Mouse (Mus musculus) hindbrain, embryonic 11.5 days (tissue): ENCODE data around the gene Sept1. TPM values are rescaled to one million over a fixed set of nuclear protein-coding genes. Genes with fewer than 3 reads are reported as not detected.

ENCODE experiments used
- ATAC-seq: fragments of 200-750 bp; cut with Nextera tagmentation; 2 replicates; pipeline ENCODE4 v1.8.0; 2017; ENCODE audit warnings: mild to moderate bottlenecking, moderate TSS enrichment, moderate library complexity; ENCODE audit not compliant: low FRiP score
- DNase-seq: peaks from one replicate; pipeline ENCODE4 v3.0.0-alpha.2; 2015; ENCODE audit warnings: low spot score
- H3K27ac ChIP-seq: fragments of 300-500 bp; sonication (generic); 2 replicates; pipeline ENCODE4 v1.5.1; 2014; ENCODE audit warnings: mild to moderate bottlenecking, low read depth, low read length
- H3K27me3 ChIP-seq: fragments of 300-500 bp; sonication (generic); 2 replicates; pipeline ENCODE4 v1.6.1; 2014; ENCODE audit warnings: mild to moderate bottlenecking, low read length, moderate library complexity, mixed read lengths; ENCODE audit not compliant: control insufficient read depth, insufficient read depth
- H3K36me3 ChIP-seq: fragments of 300-500 bp; sonication (generic); 2 replicates; pipeline ENCODE4 v1.6.1; 2014; ENCODE audit warnings: mild to moderate bottlenecking, low read length, moderate library complexity, mixed read lengths; ENCODE audit not compliant: control insufficient read depth, insufficient read depth
- H3K4me1 ChIP-seq: fragments of 300-500 bp; sonication (generic); replicated peaks from 2 replicates; pipeline ENCODE4 v1.6.1; 2014; ENCODE audit warnings: low read length, mixed read lengths; ENCODE audit not compliant: control insufficient read depth, insufficient read depth
- H3K4me2 ChIP-seq: fragments of 300-500 bp; sonication (generic); replicated peaks from 2 replicates; pipeline ENCODE4 v1.6.1; 2014; ENCODE audit warnings: mild to moderate bottlenecking, low read depth, low read length
- H3K4me3 ChIP-seq: fragments of 300-500 bp; sonication (generic); 2 replicates; pipeline ENCODE4 v1.5.1; 2014; ENCODE audit warnings: low read depth, low read length
- H3K9ac ChIP-seq: fragments of 300-500 bp; sonication (generic); 2 replicates; pipeline ENCODE4 v1.6.1; 2014; ENCODE audit warnings: low read depth, low read length
- H3K9me3 ChIP-seq: fragments of 300-500 bp; sonication (generic); 2 replicates; pipeline ENCODE4 v1.6.1; 2016; ENCODE audit warnings: low read length; ENCODE audit not compliant: control insufficient read depth
- WGBS: fragments of 180-500 bp; shearing (Covaris S2); extraction: QIAGEN DNeasy Blood & Tissue Kit; methylation state at CpG from one replicate; pipeline ENCODE4 v1.1.7; 2014; 5-methylcytosine and 5-hydroxymethylcytosine counted together
- polyA plus RNA-seq: library from polyadenylated mRNA; unstranded; fragments of >200 nt; fragmentation: Nextera tagmentation; extraction: Ambion mirVana; gene quantifications from 2 replicates; pipeline ENCODE4 v1.2.1, GENCODE M21; 2014

Gene Sept1
- polyA plus RNA-seq, 1 experiment from 2014 or later, result 30.0 TPM

- 94% methylated on average over 15 of the region's 15 CpGs for WGBS
- H3K27me3 ChIP-seq, result no peaks in the 10 kb centered on the region
- no peaks in the 10 kb centered on the region for H3K4me1 ChIP-seq
- no peaks in the 10 kb centered on the region for H3K36me3 ChIP-seq
- DNase-seq, result no peak
- H3K9me3 ChIP-seq, result no peaks in the 10 kb centered on the region
- peak overlapping the region; percentile 96; the same call in 1 of the 2 replicates for H3K4me2 ChIP-seq
- H3K4me3 ChIP-seq, result peak overlapping the region; percentile 86; the same call in 1 of the 2 replicates
- H3K27ac ChIP-seq, result no peak overlapping the region
- no peak for ATAC-seq
- no peak overlapping the region for H3K9ac ChIP-seq
Measured at GRCm38 (mm10) chr7:127272566-127272965, 39.6 kb upstream of the Sept1 start.

- no peak overlapping the region for H3K4me3 ChIP-seq
- DNase-seq (no peak), ATAC-seq (no peak)
- H3K36me3 ChIP-seq, result no peaks in the 10 kb centered on the region
- H3K9me3 ChIP-seq, result no peaks in the 10 kb centered on the region
- no peak overlapping the region for H3K4me2 ChIP-seq
- H3K27me3 ChIP-seq, result no peaks in the 10 kb centered on the region
- no peaks in the 10 kb centered on the region for H3K4me1 ChIP-seq
- H3K27ac ChIP-seq, result no peak overlapping the region
- WGBS, result 94% methylated on average over 4 of the region's 4 CpGs
- H3K9ac ChIP-seq, result no peak overlapping the region
Measured at GRCm38 (mm10) chr7:127271093-127271492, 38.2 kb upstream of the Sept1 start.

GRCm38 (mm10) chr7:127270666-127271065, 37.7 kb upstream of the Sept1 start:
- Histone ChIP-seq H3K9ac (no peak overlapping the region), H3K36me3 (no peaks in the 10 kb centered on the region), H3K27ac (no peak overlapping the region), H3K4me1 (no peaks in the 10 kb centered on the region), H3K4me3 (no peak overlapping the region), H3K9me3 (no peaks in the 10 kb centered on the region), H3K27me3 (no peaks in the 10 kb centered on the region), H3K4me2 (no peak overlapping the region)
- 90% methylated on average over 5 of the region's 5 CpGs for WGBS
- ATAC-seq, result no peak
- no peak for DNase-seq

- WGBS, result 93% methylated on average over 2 of the region's 2 CpGs
- Histone ChIP-seq H3K9me3 (no peaks in the 10 kb centered on the region), H3K27me3 (no peaks in the 10 kb centered on the region), H3K9ac (no peak overlapping the region), H3K27ac (no peak overlapping the region), H3K4me2 (no peak overlapping the region), H3K4me3 (no peak overlapping the region), H3K36me3 (no peaks in the 10 kb centered on the region), H3K4me1 (no peaks in the 10 kb centered on the region)
- ATAC-seq (no peak), DNase-seq (no peak)
Measured at GRCm38 (mm10) chr7:127270256-127270655, 37.3 kb upstream of the Sept1 start.

GRCm38 (mm10) chr7:127263526-127263925, 30.6 kb upstream of the Sept1 start:
- no peak for ATAC-seq
- Histone ChIP-seq H3K9me3 (no peaks in the 10 kb centered on the region), H3K27me3 (no peaks in the 10 kb centered on the region), H3K9ac (no peak overlapping the region), H3K36me3 (no peaks in the 10 kb centered on the region), H3K27ac (no peak overlapping the region), H3K4me3 (no peak overlapping the region), H3K4me2 (no peak overlapping the region), H3K4me1 (0 out of 2 replicates have a peak, but pooled peaks cover 2% of the 10 kb centered on the region)
- no peak for DNase-seq
- WGBS, result 97% methylated on average over 3 of the region's 3 CpGs

GRCm38 (mm10) chr7:127262218-127262961, 29.5 kb upstream of the Sept1 start:
- Histone ChIP-seq H3K9me3 (no peaks in the 10 kb centered on the region), H3K36me3 (no peaks in the 10 kb centered on the region), H3K4me1 (0 out of 2 replicates have a peak, but pooled peaks cover 2% of the 10 kb centered on the region), H3K4me2 (no peak overlapping the region), H3K4me3 (no peak overlapping the region), H3K9ac (no peak overlapping the region), H3K27me3 (no peaks in the 10 kb centered on the region), H3K27ac (no peak overlapping the region)
- ATAC-seq (no peak), DNase-seq (no peak)
- WGBS, result 86% methylated on average over 10 of the region's 10 CpGs

- under 1% methylated on average over 50 of the region's 50 CpGs for WGBS
- Histone ChIP-seq H3K27me3 (no peaks in the 10 kb centered on the region), H3K9me3 (no peaks in the 10 kb centered on the region), H3K4me1 (0 out of 2 replicates have a peak, but pooled peaks cover 2% of the 10 kb centered on the region), H3K9ac (peak within 1 kb of the TSS; percentile 61), H3K4me2 (peak within 1 kb of the TSS; percentile 62), H3K36me3 (no peaks in the 10 kb centered on the region), H3K4me3 (peak within 1 kb of the TSS; percentile 69), H3K27ac (no peak within 1 kb of the TSS)
- peak; percentile 97 for DNase-seq
- peak; percentile 99 for ATAC-seq
Measured at GRCm38 (mm10) chr7:127260309-127261111, 27.6 kb upstream of the Sept1 start, which contains the start of gene Dctpp1. TSS of gene Dctpp1 (minus strand) at chr7:127260709.

GRCm38 (mm10) chr7:127259186-127259905, 26.4 kb upstream of the Sept1 start:
- peaks cover 2% of the 10 kb centered on the region; the same call in 1 of the 2 replicates for H3K4me1 ChIP-seq
- no peaks in the 10 kb centered on the region for H3K9me3 ChIP-seq
- no peaks in the 10 kb centered on the region for H3K27me3 ChIP-seq
- peak overlapping the region; percentile 62 for H3K4me2 ChIP-seq
- ATAC-seq (no peak), DNase-seq (no peak)
- 71% methylated on average over 8 of the region's 8 CpGs for WGBS
- H3K9ac ChIP-seq, result no peak overlapping the region
- H3K36me3 ChIP-seq, result no peaks in the 10 kb centered on the region
- no peak overlapping the region for H3K27ac ChIP-seq
- H3K4me3 ChIP-seq, result peak overlapping the region; percentile 69
